Mouse (Mus musculus): ENCODE results near the gene Ift46. TPM values are rescaled to one million over a fixed set of nuclear protein-coding genes. Genes with fewer than 3 reads are reported as not detected.

The Ift46 gene
- total RNA-seq, 1 experiment from 2014 or later = 53.5 TPM

Other genes with a start within 250 kb of the Ift46 start
- gene Cxcr5, start 206.0 kb upstream of the Ift46 start, total RNA-seq (2017) = 13.4 to 23.0 TPM (median 17.5 TPM) in 3 replicates
- 131 to 157 TPM (median 139 TPM) in 3 replicates for gene Ddx6, start 163.0 kb upstream of the Ift46 start, total RNA-seq (2017)
- not detected in 3 replicates for gene Treh, start 94.7 kb upstream of the Ift46 start, total RNA-seq (2017)
- 2.1 to 4.3 TPM (median 3.1 TPM) in 3 replicates for gene Phldb1, start 32.7 kb upstream of the Ift46 start, total RNA-seq (2017)
- 156 to 231 TPM (median 178 TPM) in 3 replicates for gene Arcn1, start 63 bp upstream of the Ift46 start, total RNA-seq (2017)
- 0.48 TPM in 1 of 3 replicates, not detected in the others for gene Tmem25, start 31.4 kb downstream of the Ift46 start, total RNA-seq (2017)
- not detected in 3 replicates for gene Ttc36, start 35.2 kb downstream of the Ift46 start, total RNA-seq (2017)
- 11.5 to 40.0 TPM (median 13.4 TPM) in 3 replicates for gene Kmt2a, start 113.4 kb downstream of the Ift46 start, total RNA-seq (2017)
- 129 to 228 TPM (median 191 TPM) in 3 replicates for gene Atp5l, start 152.8 kb downstream of the Ift46 start, total RNA-seq (2017)
- 17.7 to 43.2 TPM (median 41.6 TPM) in 3 replicates for gene Ube4a, start 197.7 kb downstream of the Ift46 start, total RNA-seq (2017)
- 14.2 to 35.0 TPM (median 22.5 TPM) in 3 replicates for gene Cd3g, start 212.5 kb downstream of the Ift46 start, total RNA-seq (2017)
- 3.0 to 5.9 TPM (median 3.4 TPM) in 3 replicates for gene Cd3d, start 213.9 kb downstream of the Ift46 start, total RNA-seq (2017)
- 0.32 to 1.6 TPM (median 0.76 TPM) in 3 replicates for gene Cd3e, start 241.7 kb downstream of the Ift46 start, total RNA-seq (2017)

Data from monocyte, adult 5-6 weeks (primary cell).